Mouse (Mus musculus): ENCODE results near the gene Fam53b. TPM values are rescaled to one million over a fixed set of nuclear protein-coding genes. Genes with fewer than 3 reads are reported as not detected.
A peak's percentile ranks its signal among the peaks of the same experiment; 100 is the strongest.

The Fam53b gene
- polyA plus RNA-seq, 1 experiment from 2014 or later, result 36.3 TPM

DNA sequence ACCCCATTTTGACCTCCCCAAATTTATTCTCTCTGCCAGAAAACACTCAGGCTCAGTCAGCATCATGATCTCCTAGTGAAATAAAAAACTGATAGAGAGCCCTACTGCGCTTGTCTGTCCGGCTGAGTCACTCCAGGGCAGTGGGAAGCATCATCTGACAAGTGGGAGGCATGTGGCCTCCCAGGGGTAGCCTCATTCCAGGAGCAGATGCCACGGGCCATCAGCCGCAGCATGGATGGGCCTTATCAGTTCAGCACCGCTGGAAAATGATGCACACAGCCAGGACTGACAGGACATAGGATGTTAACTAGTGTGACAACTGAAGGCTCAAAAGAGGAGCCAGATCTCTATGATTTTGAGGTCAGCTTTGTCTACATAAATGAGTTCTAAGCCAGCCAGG, 27.6 kb upstream of the Fam53b start:
- in situ Hi-C loops (cut with MboI; ENCODE audit: low pct_unique_long_range_greater_than_20kb), result no loop called here
- no peak for DNase-seq (ENCODE audit: low read depth, low spot score)
- H3K27me3 ChIP-seq, result no peaks in the 10 kb centered on the region
- no peak for TF ChIP-seq CTCF (IDR thresholded peaks at IDR 0.05)
- ChIA-PET CTCF (no interaction called here), POLR2A (no interaction called here)
- no peak for ATAC-seq

- POLR2A ChIA-PET, result no interaction called here
- no peak for TF ChIP-seq CTCF (IDR thresholded peaks at IDR 0.05)
Observed at GRCm38 (mm10) chr7:132830955-132831354, 17.3 kb upstream of the Fam53b start.

DNA sequence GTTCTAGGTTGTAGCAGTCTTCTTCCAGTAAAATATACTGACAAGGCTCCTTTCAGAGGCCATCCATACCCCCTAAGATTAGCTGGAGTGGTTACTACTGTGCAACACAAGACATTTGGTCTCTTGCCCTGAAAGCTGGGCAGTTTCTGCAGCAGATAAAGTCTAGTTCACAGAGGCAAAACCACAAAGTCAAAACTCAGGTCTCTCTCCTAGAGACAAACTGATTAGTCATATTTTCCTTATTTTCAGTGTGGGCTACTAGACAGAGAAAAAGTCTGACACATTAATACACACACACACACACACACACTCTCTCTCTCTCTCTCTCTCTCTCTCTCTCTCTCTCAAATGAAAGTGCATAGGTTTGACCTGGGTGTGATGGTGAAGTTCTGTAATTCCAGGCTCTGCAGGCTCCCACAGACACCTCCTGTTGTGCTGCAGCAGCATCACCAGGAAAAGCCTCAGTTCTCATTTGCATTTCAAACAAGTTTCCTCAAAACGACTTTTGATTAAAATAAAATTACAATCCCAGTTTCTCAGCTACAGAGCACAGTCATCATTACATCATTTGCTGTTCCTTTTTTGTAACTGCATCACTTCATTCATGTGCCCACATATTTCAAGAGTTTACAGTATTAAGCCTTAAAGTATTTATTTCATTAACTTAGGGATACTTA, 10.8 kb upstream of the Fam53b start:
- ChIA-PET CTCF (interaction anchor here (1.1 to 1.5 kb wide), 2 partner anchors 13 to 24 kb away, joined by 3 to 4 read pairs; no protein-coding TSS in a partner anchor), POLR2A (no interaction called here)
- DNase-seq (ENCODE audit: low read depth, low spot score), result no peak
- in situ Hi-C loops (cut with MboI; ENCODE audit: low pct_unique_long_range_greater_than_20kb), result no loop called here
- H3K27me3 ChIP-seq, result no peaks in the 10 kb centered on the region
- no peak for TF ChIP-seq CTCF (IDR thresholded peaks at IDR 0.05)
- ATAC-seq, result no peak

More at GRCm38 (mm10) chr7:132830955-132831354, 17.3 kb upstream of the Fam53b start:
- DNase-seq (ENCODE audit: low read depth, low spot score) (no peak), ATAC-seq (no peak)
- in situ Hi-C loops (cut with MboI; ENCODE audit: low pct_unique_long_range_greater_than_20kb), result no loop called here
- no peaks in the 10 kb centered on the region for H3K27me3 ChIP-seq
- CTCF ChIA-PET, result no interaction called here

DNA sequence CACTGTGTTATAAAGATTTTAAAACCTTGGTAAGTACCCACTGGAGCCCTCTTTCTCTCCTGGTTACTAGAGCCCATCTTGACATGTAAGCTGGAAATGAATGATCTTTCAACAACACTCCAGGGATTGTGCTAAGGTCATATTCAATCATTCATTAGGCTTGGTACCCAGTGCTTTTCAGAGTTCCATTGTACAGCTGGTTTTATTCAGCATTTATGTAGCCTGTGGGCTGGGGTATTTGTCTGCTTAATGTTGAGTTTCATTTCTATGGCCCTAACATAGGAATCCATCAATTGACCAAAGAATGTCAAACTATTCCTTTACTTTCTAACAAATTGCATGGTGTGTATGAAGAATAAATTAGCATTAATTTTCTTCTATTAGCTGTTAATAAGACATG, 10.1 kb upstream of the Fam53b start:
- ChIA-PET CTCF (interaction anchor here (1.1 to 1.5 kb wide), 2 partner anchors 13 to 25 kb away, joined by 3 to 4 read pairs; no protein-coding TSS in a partner anchor), POLR2A (no interaction called here)
- ATAC-seq (no peak), DNase-seq (ENCODE audit: low read depth, low spot score) (no peak)
- TF ChIP-seq CTCF (IDR thresholded peaks at IDR 0.05), result no peak
- in situ Hi-C loops (cut with MboI; ENCODE audit: low pct_unique_long_range_greater_than_20kb), result no loop called here
- no peaks in the 10 kb centered on the region for H3K27me3 ChIP-seq

GRCm38 (mm10) chr7:132820692-132821091, 7.0 kb upstream of the Fam53b start:
- H3K27me3 ChIP-seq, result no peaks in the 10 kb centered on the region
- TF ChIP-seq CTCF (IDR thresholded peaks at IDR 0.05), result no peak
- POLR2A ChIA-PET, result no interaction called here
- no peak for ATAC-seq
- DNase-seq (ENCODE audit: low read depth, low spot score), result no peak
- CTCF ChIA-PET, result no interaction called here
- in situ Hi-C loops (cut with MboI; ENCODE audit: low pct_unique_long_range_greater_than_20kb), result no loop called here

GRCm38 (mm10) chr7:132817056-132817455, 3.4 kb upstream of the Fam53b start:
- H3K27me3 ChIP-seq, result no peaks in the 10 kb centered on the region
- DNase-seq (ENCODE audit: low read depth, low spot score) (no peak), ATAC-seq (no peak)
- no peak for TF ChIP-seq CTCF (IDR thresholded peaks at IDR 0.05)
- CTCF ChIA-PET, result interaction anchor here (0.8 kb wide), 1 partner anchor 10 kb away, joined by 3 read pairs; no protein-coding TSS in a partner anchor
- in situ Hi-C loops (cut with MboI; ENCODE audit: low pct_unique_long_range_greater_than_20kb), result loop anchor here (10.0 kb wide), 1 partner anchor 242 kb away; the partner anchor contains the start of gene Oat
- POLR2A ChIA-PET, result interaction anchor here (0.6 to 0.7 kb wide), 4 partner anchors 9 to 162 kb away, joined by 3 read pairs; no protein-coding TSS in a partner anchor

GRCm38 (mm10) chr7:132816528-132816927, 2.8 kb upstream of the Fam53b start:
- no peak for TF ChIP-seq CTCF (IDR thresholded peaks at IDR 0.05)
- ATAC-seq (no peak), DNase-seq (ENCODE audit: low read depth, low spot score) (no peak)
- H3K27me3 ChIP-seq, result no peaks in the 10 kb centered on the region
- POLR2A ChIA-PET, result interaction anchor here (0.6 to 0.7 kb wide), 3 partner anchors 10 to 126 kb away, joined by 3 read pairs; no protein-coding TSS in a partner anchor
- CTCF ChIA-PET, result interaction anchor here (0.8 to 1.6 kb wide), 2 partner anchors 10 to 160 kb away, joined by 3 to 6 read pairs; no protein-coding TSS in a partner anchor
- in situ Hi-C loops (cut with MboI; ENCODE audit: low pct_unique_long_range_greater_than_20kb), result loop anchor here (10.0 kb wide), 1 partner anchor 242 kb away; the partner anchor contains the start of gene Oat

GRCm38 (mm10) chr7:132815081-132815480, 1.4 kb upstream of the Fam53b start:
- no peaks in the 10 kb centered on the region for H3K27me3 ChIP-seq
- ATAC-seq (no peak), DNase-seq (ENCODE audit: low read depth, low spot score) (no peak)
- ChIA-PET CTCF (interaction anchor here (0.9 to 1.9 kb wide), 8 partner anchors 33 to 159 kb away, joined by 3 to 6 read pairs (median 4); no protein-coding TSS in a partner anchor), POLR2A (interaction anchor here (0.8 kb wide), 1 partner anchor 89 kb away, joined by 3 read pairs; no protein-coding TSS in a partner anchor)
- in situ Hi-C loops (cut with MboI; ENCODE audit: low pct_unique_long_range_greater_than_20kb), result loop anchor here (10.0 kb wide), 1 partner anchor 240 kb away; the partner anchor contains the start of gene Oat
- TF ChIP-seq CTCF (IDR thresholded peaks at IDR 0.05), result no peak

DNA sequence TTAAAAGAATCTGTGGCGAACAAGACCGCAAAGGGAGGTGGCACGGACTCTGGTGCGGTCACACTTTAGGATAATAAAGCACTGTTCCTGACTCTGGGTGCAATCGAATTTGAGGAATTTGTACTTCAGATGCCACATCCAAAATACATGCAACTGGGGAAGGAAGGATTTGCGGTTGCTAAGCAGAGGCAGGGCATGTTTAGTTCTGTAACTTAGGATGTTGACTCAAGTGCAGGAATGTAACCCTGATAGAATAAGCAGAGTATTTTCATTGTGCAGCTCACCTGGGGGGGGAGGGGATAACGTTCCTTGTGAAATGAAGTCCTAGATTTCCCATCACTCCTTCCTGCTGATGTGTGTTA, 384 bp upstream of the Fam53b start:
- DNase-seq (ENCODE audit: low read depth, low spot score) (no peak), ATAC-seq (peak; percentile 36)
- in situ Hi-C loops (cut with MboI; ENCODE audit: low pct_unique_long_range_greater_than_20kb), result loop anchor here (10.0 kb wide), 1 partner anchor 239 kb away; the partner anchor contains the start of gene Oat
- no peak for TF ChIP-seq CTCF (IDR thresholded peaks at IDR 0.05)
- ChIA-PET CTCF (interaction anchor here (1.1 to 1.9 kb wide), 5 partner anchors 34 to 158 kb away, joined by 3 to 6 read pairs (median 4); no protein-coding TSS in a partner anchor), POLR2A (interaction anchor here (1.2 to 1.5 kb wide), 3 partner anchors 12 to 142 kb away, joined by 3 to 4 read pairs (median 3); no protein-coding TSS in a partner anchor)
- H3K27me3 ChIP-seq, result no peaks in the 10 kb centered on the region

DNA sequence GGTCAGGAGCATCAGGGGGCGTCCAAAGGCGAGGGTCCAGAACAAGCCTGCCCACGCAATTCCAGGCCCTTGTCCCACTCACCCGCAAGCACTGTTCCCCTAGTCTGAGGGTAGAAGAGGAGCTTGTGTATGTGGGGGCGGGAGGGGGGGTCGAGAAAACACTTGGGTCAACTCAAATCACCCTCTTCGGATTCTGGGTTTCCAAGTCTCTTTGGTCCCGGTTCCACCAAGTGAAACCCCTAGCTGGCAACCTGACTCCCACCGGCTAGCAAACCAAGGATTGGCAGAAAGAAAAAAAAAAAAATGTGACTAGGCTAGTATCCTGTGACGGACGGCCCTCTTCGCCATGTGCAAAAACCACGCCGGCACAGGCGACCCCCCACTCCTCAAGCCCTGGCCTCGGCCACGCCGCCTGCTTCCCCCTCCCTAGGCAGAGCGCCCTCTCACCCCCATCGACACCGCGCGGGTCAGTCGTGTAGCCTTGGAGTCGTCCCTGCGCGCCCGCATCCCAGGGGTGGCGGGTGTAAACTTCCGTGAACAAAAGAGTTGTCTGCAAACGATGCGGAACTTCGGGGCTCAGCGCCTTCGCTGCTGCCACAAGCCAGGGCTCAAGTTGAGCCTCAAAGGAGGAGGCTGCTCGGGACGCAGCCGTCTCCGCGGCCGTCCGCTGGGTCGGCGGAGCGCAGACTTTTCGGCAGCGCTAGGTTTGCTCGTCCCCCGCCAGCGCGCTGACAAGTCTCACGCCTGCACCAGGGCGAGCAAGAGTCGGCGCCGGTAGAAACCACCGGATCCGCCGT, 869 bp downstream of the Fam53b start:
- TF ChIP-seq CTCF (IDR thresholded peaks at IDR 0.05), result no peak
- ATAC-seq (peak; percentile 34), DNase-seq (ENCODE audit: low read depth, low spot score) (no peak)
- ChIA-PET CTCF (interaction anchor here (1.1 to 5.3 kb wide), 5 partner anchors 83 to 159 kb away, joined by 3 to 68 read pairs (median 3); no protein-coding TSS in a partner anchor), POLR2A (interaction anchor here (1.2 to 1.5 kb wide), 4 partner anchors 11 to 156 kb away, joined by 3 to 4 read pairs (median 4); no protein-coding TSS in a partner anchor)
- in situ Hi-C loops (cut with MboI; ENCODE audit: low pct_unique_long_range_greater_than_20kb), result loop anchor here (10.0 kb wide), 1 partner anchor 238 kb away; the partner anchor contains the start of gene Oat
- no peaks in the 10 kb centered on the region for H3K27me3 ChIP-seq

Measured in Patski (cell line).